In the genomic region with DNA sequence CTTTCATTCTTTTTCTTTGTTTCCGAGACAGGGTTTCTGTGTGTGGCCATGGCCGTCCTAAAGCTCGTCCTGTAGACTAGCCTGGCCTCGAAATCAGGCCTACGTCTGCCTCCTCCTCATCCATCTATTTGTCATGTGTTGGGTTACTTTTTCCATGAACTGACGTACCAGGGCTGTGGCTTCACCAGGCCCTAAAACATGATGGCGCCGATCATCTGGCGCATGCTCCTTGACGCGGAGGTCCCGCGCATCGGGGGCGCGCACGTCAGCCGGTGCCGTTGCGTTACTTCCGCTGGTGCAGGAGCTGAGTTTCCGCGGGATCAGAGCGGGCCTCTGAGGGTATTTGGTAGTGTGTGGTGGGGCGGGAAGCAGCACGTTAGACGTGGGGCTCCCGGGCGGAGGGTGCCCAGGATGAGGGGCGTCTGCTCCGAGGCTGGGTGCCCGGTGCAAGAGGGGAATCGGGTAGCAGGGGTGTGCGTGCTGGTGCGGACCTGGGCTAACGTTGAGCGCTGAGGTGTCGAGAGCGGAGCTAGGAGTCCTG, we compare ENCODE assay signal across 8 mouse cellular contexts. TPM values are rescaled to one million over a fixed set of nuclear protein-coding genes. Genes with fewer than 3 reads are reported as not detected.
DNase-seq lines count a peak whose midpoint lies in the region; ATAC-seq and TF ChIP-seq lines count a peak whose summit lies in the region.
"Not testable (repeated sequence)": the region's sequence is repeated elsewhere in the genome, so short reads cannot be mapped to it uniquely, and the experiment has no call there.

A gene (plus strand): TSS at position 281 of the 541 bp plus-strand sequence.

- H3K9me3 ChIP-seq in embryonic facial prominence, embryonic 14.5 days (ENCODE audit: control insufficient read depth, low read length) = not testable (repeated sequence)

- H3K4me1 ChIP-seq in embryonic facial prominence, embryonic 14.5 days (ENCODE audit: control insufficient read depth, insufficient read depth, low read length); heart, adult 2 months (ENCODE audit: control insufficient read depth, insufficient read depth, low read length): not testable (repeated sequence)

- H3K36me3 ChIP-seq in embryonic facial prominence, embryonic 14.5 days (ENCODE audit: control insufficient read depth, insufficient read depth, low read length) = peaks cover 14% of the 10 kb centered on the region
- not testable (repeated sequence) for H3K36me3 ChIP-seq in heart, adult 2 months (ENCODE audit: control insufficient read depth, insufficient read depth, low read length)

- peak; percentile 78 for ATAC-seq in embryonic facial prominence, embryonic 14.5 days (ENCODE audit: low read depth)
- peak; percentile 84 for ATAC-seq in megakaryocyte-erythroid progenitor cell, adult 5-6 weeks (replicated peaks; ENCODE audit: low FRiP score, low TSS enrichment, poor library complexity, severe bottlenecking)

- TF ChIP-seq EP300 in heart, adult 2 months (IDR thresholded peaks at IDR 0.05; ENCODE audit: insufficient read depth, low read depth, low read length) = not testable (repeated sequence)

- H3K27ac ChIP-seq in embryonic facial prominence, embryonic 14.5 days (replicated peaks; ENCODE audit: low read depth, low read length) = peak within 1 kb of the TSS; percentile 74
- peak within 1 kb of the TSS; percentile 57 for H3K27ac ChIP-seq in heart, adult 2 months

- H3K4me2 ChIP-seq in embryonic facial prominence, embryonic 14.5 days (ENCODE audit: low read depth, low read length) = peak within 1 kb of the TSS; percentile 48

- not testable (repeated sequence) for H3K79me2 ChIP-seq in heart, adult 2 months (replicated peaks; ENCODE audit: control insufficient read depth, insufficient read depth, low read length)

- H3K4me3 ChIP-seq in embryonic facial prominence, embryonic 14.5 days (ENCODE audit: low read depth, low read length) = peak within 1 kb of the TSS; percentile 34
- H3K4me3 ChIP-seq in heart, adult 2 months = peak within 1 kb of the TSS; percentile 43

- intact Hi-C loops in heart, adult 2 months (cut with DNase I); left cerebral cortex, postnatal 36 days (cut with DNase I): not testable (repeated sequence)

- peak; percentile 71 for TF ChIP-seq POLR2A in heart, adult 2 months (IDR thresholded peaks at IDR 0.05; ENCODE audit: insufficient read depth, low read depth, low read length)

- DNase-seq in A20 (ENCODE audit: low read depth, low spot score) = peak; percentile 8
- DNase-seq in adrenal gland, postnatal 4 days (ENCODE audit: low spot score in 2 of 2) = not testable (repeated sequence)
- DNase-seq in embryonic facial prominence, embryonic 14.5 days (ENCODE audit: low spot score) = peak; percentile 20
- peak; percentile 55 to 56 for DNase-seq in heart, adult 2 months
- peak; percentile 40 for DNase-seq in kidney, adult 11 months
- peak; percentile 41 to 43 for DNase-seq in left cerebral cortex, postnatal 36 days (ENCODE audit: low spot score in 2 of 2)
- DNase-seq in skeletal muscle tissue, adult 2 months (ENCODE audit: low read depth, low spot score) = peak; percentile 13

- 5% methylated on average over 8 of the region's 39 CpGs for WGBS in embryonic facial prominence, embryonic 14.5 days
- 2% methylated on average over 32 of the region's 39 CpGs for WGBS in heart, adult 2 months

- H3K27me3 ChIP-seq in embryonic facial prominence, embryonic 14.5 days (replicated peaks; ENCODE audit: control insufficient read depth, insufficient read depth, low read length); heart, adult 2 months (ENCODE audit: control insufficient read depth, insufficient read depth, low read length): not testable (repeated sequence)

- H3K9ac ChIP-seq in embryonic facial prominence, embryonic 14.5 days (ENCODE audit: low read depth, low read length) = peak within 1 kb of the TSS; percentile 51
- peak within 1 kb of the TSS; percentile 86 for H3K9ac ChIP-seq in heart, adult 2 months (ENCODE audit: low read depth, low read length)

- TF ChIP-seq CTCF in heart, adult 2 months (IDR thresholded peaks at IDR 0.05) = not testable (repeated sequence)

RNA-seq across cellular contexts. Expression of the gene that starts here (rescaled TPM):
- 10 to 100 TPM; 36.4 to 40.5 TPM for total RNA-seq in adrenal gland, postnatal 4 days (2021)
- 11.8 and 12.7 TPM in 2 replicates for polyA plus RNA-seq in embryonic facial prominence, embryonic 14.5 days (2014; fragmentation: Nextera tagmentation; extraction: Ambion mirVana)
- total RNA-seq in heart, adult 2 months (2021) = 10 to 100 TPM; 19.9 to 24.3 TPM
- polyA plus RNA-seq in heart, adult 2 months (2012; rRNA removed) = 10.7 and 15.8 TPM in 2 replicates
- total RNA-seq in left cerebral cortex, postnatal 36 days (2021) = 10 to 100 TPM; 42.4 to 47.2 TPM
- 42.4 and 51.3 TPM in 2 replicates for total RNA-seq in megakaryocyte-erythroid progenitor cell, adult 5-6 weeks (2014; fragmentation: Nextera tagmentation)
- 29.7 and 46.9 TPM in 2 replicates for total RNA-seq in megakaryocyte-erythroid progenitor cell, adult 5-6 weeks (2017)
